Comparison of ENCODE assay signal across 13 mouse cellular contexts in genomic region chr3:10095076-10095622, GRCm38 (mm10). TPM values are rescaled to one million over a fixed set of nuclear protein-coding genes. Genes with fewer than 3 reads are reported as not detected.
"Had no signal": no experiment of that assay in that cellular context is flagged by ENCODE, and none has a peak within 500 bp of the region (broad histone marks: within the 10 kb centered on the region; RNA-seq: fewer than 3 reads in every experiment).

No protein-coding gene starts in this region.

- H3K4me1 ChIP-seq: neural tube, embryonic 15.5 days had no signal

- H3K9me3 ChIP-seq: limb, embryonic 13.5 days; neural tube, embryonic 15.5 days had no signal

- H3K4me2 ChIP-seq: limb, embryonic 13.5 days; neural tube, embryonic 15.5 days had no signal

- H3K9ac ChIP-seq: limb, embryonic 13.5 days; liver, embryonic 14.5 days; neural tube, embryonic 15.5 days had no signal

- H3K27ac ChIP-seq: limb, embryonic 13.5 days; liver, embryonic 14.5 days; neural tube, embryonic 15.5 days; stomach, postnatal 0 days had no signal

- H3K4me3 ChIP-seq: limb, embryonic 13.5 days; myocyte; neural tube, embryonic 15.5 days had no signal

- H3K36me3 ChIP-seq: limb, embryonic 13.5 days; neural tube, embryonic 15.5 days had no signal

- H3K27me3 ChIP-seq: limb, embryonic 13.5 days; neural tube, embryonic 15.5 days had no signal

- DNase-seq: left cerebral cortex, postnatal 4 days; lung, adult 18-20 months; midbrain, embryonic 14.5 days; right cerebral cortex, adult 18-20 months; right cerebral cortex, postnatal 25 days; thymus, postnatal 4 days had no signal

RNA-seq across cellular contexts. Expression of gene Gm9833, which starts 7.2 kb away (rescaled TPM):
- polyA plus RNA-seq: large intestine, adult 2 months; liver, adult 2 months had no signal
